Mouse (Mus musculus) cerebral cortex, adult 2 months (tissue): ENCODE measurements around the gene Fam71b.

Experiments used
- WGBS: fragments of 180-500 bp; shearing (Covaris S2); methylation state at CpG from one replicate; pipeline ENCODE4 v1.1.7; 2018; 5-methylcytosine and 5-hydroxymethylcytosine counted together

Gene Fam71b

DNA sequence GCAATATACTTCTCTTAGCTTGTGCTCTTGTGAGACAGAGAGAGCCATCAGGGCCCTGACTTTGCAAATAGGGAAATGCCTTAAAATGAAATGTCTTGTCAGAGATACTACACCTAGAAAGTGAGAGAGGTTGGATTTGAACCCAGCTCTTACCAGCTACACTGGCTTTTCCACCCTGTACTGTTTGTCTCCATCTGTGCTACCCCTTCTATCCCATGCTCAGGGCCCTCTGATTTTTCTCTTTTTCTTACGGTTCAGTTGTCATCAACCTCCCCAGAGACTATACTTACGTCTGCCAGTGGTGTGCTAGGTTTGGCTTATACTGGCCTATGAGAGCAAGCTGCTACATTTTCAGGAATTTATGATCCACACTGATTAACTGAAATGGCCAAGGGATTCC is 11.4 kb upstream of the Fam71b start:
- WGBS = 90% methylated on average over 2 of the region's 2 CpGs

DNA sequence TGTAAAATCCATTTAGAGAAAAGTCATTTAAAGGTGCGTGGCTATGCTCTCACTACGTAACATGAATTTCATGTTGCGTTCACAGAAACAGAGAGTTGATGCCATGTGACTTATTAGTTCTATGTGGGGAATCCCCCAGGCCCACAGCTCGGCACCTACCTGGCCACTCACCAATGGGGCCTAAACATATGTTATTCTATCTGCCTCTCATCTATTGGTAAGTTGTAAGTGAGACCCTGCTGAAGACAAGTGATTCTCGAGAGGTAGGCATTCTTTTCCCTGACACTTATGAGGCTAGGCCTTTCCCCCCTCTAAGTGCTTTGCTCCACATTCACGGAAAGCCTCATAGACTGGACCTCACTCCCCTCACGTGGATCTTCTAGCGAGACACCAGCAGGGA is 9.8 kb upstream of the Fam71b start:
- 95% methylated on average over 8 of the region's 8 CpGs for WGBS

DNA sequence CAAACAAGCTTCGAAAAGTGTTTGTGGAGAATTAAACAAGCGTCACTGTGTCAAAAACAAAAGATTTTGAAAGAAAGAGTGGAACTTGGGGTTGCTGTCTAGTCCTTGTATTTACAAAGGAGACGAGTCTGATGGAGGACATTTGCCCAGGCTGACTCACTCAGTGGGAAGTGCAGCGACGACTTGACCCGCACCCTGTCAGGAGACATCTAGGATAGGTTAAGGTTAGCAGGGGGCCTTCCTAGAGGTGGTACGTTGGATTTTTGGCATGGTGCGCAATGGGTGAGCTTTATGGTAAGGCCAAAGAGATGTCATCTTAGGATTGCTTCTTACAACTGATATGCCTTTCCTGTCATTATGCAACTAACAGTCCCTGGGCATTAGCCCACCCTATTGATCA is 9.3 kb upstream of the Fam71b start:
- 94% methylated on average over 8 of the region's 8 CpGs for WGBS

DNA sequence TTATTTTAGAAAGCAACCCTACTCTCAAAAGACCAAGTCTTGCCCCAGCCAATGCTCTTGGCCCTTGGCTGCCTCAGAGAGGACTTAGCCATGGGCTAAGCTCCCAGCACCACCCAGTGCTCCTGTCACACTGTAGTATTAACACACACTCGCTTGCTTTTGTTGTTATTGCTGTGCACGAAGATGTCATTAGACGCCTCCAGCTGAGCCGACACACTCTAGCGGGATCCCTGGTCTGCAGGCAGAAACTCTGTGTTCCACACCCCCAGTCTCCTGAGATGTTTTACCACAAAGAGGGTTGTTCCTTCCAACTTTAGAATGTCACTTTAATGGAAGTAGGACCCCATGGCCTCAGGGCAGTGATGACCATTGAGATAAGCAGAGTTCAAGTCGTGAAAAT is 7.9 kb upstream of the Fam71b start:
- 81% methylated on average over 6 of the region's 6 CpGs for WGBS

DNA sequence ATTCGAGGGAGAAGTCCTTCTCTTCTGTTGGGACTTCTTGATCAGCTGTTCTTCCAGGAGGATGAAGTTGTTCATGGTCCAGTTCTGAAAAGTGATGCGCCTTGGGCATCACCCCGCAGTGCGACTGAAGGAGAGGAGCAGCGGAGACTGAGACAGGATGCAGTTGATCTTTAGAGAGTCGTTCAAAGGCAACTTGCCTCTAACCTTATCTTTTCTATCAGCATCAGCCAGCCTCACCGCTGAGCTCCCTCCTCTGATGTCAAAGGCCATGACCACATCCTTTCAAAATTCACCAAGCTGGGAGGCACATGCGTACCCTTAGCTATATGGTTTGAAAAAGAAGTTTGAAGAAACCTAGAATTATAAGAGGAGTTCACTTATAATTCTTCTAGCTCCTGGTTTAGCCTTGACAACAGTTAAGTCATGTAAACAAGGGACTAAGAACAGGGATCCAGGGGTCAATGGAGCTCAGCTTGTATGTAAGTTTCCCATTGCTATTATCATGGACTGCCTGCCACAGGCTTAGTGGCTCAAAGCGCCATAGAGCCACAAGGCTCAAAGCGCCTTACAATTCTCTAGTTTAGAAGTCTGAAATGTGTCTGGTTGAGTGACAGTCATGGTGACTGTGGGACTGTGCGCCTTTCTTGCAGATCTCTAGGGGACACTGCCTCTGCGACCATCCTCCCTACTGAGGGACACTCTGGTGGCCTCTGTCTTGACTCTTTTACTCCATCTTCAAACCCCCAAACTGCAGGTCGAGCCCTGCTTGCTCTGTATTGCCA is 6.8 kb upstream of the Fam71b start, which contains the start of gene Itk:
Gene Itk (minus strand): TSS at position 180 of the 782 bp plus-strand sequence.
- WGBS = 89% methylated on average over 13 of the region's 13 CpGs

DNA sequence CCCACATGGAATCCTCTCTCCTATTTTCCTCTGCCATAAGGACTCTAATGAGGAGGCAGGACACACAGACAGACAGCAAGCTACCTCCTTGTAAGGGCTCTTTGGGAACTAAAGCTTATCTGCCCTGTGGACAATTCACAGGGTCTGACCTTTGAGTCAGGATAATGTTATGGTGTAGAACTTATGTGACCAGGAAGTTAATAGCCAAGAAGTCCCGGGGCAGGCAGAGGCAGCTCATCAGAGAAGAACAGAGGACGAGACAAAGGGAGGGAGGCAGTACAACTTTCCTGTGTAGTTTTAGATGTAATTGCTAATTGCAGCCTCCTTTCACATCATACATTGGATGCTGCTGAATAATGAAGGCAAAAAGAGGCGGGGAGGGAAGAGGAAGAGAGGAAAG is 5.7 kb upstream of the Fam71b start:
- WGBS = 47% methylated on average over 3 of the region's 3 CpGs

DNA sequence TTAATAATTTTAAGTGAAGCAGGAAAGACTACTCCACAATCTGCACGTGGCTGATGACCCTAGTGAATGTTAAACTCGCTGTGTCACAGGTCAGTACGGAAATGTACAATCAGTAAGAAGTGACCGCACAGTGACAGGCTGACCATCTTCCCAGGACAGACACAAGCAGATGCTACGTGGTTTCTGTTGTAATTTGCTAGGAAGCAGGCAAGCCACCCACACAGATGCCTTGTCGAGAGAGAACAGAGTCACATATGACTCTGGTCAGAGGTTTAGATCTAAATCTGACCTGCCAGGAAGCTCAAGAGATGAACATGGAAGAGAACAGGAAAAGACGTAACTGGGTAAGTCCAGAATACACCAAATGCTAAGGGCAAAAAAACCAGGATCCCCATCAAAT is 3.5 kb upstream of the Fam71b start:
- WGBS = 79% methylated on average over 7 of the region's 7 CpGs

DNA sequence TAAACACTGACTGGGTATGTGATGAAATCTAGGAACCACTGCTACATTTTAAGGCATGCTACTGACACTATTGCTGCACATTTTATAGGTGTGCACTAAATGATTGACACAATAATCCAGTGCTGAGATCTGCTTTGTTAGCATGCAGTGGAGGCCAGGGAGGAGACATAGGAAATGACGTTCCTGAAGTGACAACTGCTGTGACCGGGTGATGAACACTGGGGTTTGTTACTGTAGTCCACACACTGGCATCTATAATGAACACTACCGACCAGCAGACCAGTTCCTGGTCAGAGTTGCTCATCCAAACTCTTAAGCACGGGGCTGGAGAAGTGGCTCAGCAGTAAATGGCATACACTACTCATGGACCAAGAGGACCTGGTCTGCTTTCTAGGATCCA is 2.9 kb upstream of the Fam71b start:
- WGBS = 89% methylated on average over 4 of the region's 4 CpGs

DNA sequence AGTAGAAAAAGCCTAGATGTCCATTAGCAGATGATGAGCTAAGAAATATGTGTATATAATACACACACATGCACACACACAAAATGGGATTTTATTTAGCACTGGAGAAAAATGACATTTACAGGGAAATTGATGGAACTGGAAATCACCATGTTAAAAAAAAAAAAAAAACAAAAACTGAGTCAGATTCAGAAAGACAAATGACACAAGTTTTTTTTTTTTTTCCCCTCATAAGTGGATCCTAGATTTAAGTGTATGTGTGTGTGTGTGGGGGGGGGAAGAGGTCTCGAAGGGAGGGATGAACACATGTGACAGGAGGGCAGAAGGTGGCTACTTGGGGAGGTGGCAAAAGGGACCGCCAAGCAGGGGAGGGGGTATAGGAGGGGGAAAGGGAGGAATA is 1.3 kb upstream of the Fam71b start:
- WGBS = 92% methylated on average over 2 of the region's 2 CpGs

DNA sequence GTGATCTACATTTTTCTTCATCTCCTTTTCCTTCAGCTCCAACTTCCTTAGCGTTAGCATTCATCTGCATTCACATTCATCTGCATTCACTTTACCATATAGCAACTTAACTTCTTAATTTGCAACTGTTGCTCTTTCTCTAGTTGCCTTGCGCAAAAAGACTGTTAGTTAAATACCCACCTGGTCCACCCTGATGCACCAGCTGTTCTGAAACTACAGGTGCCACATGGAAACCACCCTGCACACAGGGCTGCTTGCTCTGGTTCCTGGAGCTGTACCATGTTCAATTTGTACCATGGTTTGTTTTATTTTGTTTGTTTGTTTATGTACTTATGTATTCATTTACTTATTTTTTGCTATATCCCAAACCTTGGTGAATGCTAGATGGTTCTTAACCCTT is 661 bp upstream of the Fam71b start:
- 86% methylated on average over 2 of the region's 2 CpGs for WGBS

DNA sequence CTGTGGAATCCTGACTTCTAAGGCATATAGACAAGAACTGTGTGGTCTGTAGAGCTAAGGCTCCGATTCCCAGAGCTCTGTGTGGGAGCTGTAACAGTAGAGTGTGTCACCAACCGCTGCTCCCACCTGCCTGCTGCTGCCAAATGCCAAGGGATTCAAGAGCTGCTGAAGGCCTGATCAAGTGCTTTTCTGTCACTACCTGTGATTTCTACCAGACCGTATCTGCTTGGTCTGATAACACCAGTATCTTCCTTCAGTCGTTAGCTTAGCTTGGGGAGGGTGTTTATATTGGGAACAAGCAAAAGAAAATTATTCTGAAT is 461 bp downstream of the Fam71b start:
- WGBS = 79% methylated on average over 4 of the region's 4 CpGs

DNA sequence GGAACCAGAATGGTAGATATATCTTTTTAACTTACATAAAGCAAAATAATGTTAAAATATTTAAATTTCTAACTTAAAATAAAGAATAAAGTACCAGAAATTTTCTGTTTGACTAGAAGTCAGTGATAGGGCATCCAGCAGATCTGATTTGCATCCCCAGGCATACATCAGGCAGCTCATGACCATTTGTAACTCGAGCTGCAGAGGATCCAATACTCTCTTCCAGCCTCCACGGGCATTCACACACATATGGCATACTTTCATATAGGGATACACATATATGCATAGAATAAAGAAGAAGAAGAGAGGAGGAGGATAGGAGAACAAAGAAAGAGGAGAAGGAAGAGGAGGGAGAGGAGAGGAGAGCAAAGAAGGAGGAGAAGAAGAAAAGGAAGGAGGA is 1.5 kb downstream of the Fam71b start:
- WGBS = 76% methylated on average over 2 of the region's 2 CpGs

DNA sequence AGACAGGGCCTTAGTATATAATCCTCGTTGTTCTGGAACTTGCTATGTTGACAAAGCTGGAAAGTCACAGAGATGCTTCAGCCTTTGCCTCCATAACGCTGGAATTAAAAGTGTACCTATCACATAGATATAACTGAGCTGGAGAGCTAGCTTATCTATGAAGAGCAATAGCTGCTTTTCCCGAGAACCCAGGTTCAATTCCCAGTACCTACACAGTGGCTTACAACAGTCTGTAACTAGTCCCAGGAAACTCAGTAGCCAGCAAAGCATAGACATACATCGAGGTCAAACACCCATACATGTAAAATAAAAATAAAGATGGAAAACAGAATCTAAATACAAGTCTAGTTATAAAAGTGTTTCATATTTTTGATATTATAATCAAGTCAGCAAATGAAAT is 2.1 kb downstream of the Fam71b start:
- 93% methylated on average over 4 of the region's 4 CpGs for WGBS

DNA sequence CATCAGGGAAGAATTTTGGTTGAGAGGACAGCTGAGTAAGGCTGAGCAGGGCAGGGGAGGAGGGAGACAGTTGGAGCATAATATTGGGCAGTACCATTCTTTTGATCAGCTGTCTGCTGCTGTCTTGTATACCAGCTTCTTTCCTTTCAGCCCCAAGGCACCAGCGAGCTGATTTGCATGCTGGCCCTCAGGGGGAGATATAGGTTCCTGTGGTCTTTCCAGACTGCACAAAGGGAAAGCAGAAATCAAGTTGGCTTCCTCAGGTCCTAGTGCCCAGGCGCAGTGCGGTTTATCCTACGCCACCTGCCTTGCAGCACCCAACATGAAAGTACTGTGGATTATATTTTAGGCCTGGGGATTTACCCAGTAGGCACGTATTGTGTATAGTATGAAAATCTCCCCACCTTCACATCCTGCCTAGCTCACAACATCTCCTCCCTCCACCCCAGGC is 2.6 kb downstream of the Fam71b start:
- 78% methylated on average over 5 of the region's 5 CpGs for WGBS

DNA sequence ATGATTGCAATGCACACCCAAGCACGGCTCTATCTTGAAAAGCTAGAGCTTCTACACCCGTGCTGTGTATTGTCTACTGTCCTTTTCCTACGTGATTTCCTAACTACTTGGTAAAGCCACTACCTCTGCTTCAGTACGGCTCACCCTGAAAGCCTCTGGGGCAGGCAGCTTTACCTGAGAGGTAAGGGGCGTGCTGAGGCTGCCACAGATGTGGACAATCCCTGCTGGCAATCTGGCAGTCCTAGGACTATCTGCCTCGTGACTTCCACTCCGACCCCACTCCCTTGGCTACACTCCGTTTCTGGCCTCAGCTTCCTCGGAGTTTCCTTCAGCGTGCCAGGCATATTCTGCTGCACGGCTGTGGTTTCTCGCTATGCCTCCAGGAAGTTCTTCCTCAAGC is 5.2 kb downstream of the Fam71b start:
- WGBS = 81% methylated on average over 12 of the region's 12 CpGs

DNA sequence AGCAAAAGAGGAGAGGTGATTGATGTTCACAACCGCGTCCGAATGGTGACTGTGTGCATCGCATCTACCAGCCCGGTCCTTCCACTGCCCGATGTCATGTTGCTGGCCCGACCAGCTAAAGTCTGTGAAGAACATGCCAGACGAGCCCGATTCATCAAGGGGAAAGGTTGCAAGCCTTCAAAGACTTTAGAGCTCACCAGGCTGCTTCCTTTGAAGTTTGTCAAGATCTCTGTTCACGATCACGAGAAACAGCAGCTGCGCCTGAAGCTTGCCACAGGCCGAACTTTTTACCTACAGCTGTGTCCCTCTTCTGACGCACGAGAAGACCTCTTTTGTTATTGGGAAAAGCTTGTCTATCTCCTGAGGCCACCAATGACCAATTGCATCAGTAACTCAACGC is 8.6 kb downstream of the Fam71b start:
- 90% methylated on average over 16 of the region's 16 CpGs for WGBS

DNA sequence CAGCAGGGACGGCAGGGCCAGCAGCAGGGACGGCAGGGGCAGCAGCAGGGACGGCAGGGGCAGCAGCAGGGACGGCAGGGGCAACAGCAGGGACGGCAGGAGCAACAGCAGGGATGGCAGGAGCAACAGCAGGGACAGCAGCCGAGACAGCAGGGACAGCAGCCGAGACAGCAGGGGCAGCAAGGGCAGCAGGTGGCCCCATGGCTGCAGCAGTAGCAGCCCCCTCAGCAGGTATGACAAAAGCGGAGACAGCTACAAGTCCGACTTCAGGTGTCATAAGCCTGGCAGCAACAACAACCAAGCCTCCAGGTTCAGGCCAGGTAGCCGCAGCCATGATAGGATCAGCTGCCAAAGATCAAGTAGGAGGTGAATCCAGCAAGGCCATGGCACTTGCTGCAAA is 10.4 kb downstream of the Fam71b start:
- 64% methylated on average over 10 of the region's 10 CpGs for WGBS

DNA sequence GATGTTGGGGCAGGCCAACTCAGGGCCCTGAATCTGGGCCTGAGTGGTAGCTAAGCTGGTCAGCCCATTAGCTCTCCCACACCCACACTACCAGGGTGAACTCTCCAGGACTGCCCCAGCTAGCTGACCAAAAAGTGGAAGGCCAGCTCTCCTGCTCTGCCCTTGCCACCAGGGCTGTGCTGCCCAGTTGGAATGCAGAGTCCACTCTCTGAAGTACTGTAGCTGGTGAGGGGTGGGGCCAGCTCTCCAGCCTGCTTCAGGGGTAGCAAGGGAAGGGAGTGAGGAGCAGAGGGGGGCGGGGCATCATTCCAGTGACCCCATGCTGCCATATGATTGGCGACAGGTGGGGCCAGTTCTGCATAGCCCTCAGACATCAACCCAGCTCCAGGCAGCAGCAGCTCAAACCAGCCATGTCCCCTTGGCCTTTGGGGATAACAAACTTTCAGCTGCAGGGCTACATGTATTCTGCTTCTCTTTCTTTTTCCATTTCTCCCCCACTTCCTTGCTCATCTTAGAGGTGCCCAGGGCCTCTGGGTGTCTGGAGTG is 13.7 kb downstream of the Fam71b start:
- WGBS = 62% methylated on average over 2 of the region's 2 CpGs

DNA sequence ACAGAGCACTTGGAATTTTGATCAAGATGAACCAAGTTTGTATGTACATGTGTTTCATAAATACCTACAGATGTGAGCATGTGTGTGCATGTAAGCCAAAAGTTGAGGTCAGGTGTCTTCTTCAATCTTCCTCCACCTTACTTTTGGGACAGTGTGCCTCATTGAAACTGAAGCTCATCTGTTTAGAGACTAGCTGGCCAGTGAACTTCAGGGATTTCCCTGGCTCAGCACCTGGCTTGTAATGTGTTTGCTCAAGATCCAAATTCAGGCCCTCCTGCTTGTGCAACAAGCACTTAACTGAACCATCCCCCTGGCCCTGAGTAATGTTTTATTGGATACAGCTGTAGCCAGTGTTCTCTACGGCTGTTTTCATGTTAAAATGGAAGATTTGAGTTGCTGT is 22.1 kb downstream of the Fam71b start:
- WGBS = 91% methylated on average over 1 of the region's 1 CpGs

DNA sequence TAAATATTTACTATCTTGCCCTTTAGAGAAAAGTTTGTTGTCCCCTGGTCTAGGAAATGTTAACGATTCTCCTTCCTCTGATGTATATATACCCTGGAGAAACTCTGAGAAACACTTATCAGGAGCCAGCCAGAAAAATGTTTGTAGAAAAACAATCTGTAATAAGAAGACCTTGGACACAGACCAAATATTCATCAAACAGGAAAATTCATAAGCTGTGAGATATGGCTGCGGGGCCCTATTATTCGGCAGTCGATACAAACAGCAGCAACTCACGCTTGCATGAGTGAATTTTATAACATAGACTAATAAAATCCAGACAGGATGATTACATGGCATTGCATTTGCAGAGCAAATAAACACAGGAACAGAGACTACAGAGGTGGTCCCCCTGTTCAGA is 22.5 kb downstream of the Fam71b start:
- 83% methylated on average over 5 of the region's 5 CpGs for whole genome bisulfite sequencing

DNA sequence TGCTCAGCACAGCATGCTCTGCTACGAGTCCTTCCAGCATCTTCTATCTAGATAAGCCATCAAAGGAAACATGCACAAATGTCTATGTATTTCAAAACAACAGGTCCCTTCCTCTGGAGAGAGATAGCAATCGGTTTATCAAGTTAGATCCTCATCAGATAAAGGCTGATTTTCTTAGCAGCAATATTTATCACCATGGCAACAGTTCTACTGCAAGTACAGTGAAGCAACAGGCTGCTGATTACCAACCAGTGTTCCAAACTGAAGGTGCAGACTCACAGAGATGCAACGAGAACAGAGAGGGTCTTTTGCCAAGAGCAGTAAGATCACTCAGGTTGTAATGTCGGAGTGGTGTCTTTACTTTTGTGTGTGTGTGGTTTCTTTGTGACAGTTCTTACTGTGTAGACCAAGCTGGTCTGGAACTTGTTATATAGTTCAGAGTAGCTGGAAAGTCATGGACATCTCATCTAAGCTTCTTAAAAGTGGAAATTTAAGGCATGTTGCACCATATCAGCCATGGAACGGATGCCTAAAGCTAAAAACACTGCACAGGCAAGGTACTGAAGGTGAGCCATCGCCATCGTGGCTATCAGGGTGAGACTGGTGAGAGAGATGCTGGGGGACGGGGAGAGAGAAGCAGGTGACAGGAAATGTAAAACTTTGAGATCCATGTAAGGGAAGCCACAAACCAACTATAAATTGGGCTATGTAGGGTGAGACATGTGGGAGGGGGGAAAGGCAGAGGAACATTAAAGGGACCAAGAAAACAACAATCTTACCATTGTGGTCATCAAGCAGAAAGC is 24.9 kb downstream of the Fam71b start:
- WGBS = 78% methylated on average over 8 of the region's 8 CpGs

DNA sequence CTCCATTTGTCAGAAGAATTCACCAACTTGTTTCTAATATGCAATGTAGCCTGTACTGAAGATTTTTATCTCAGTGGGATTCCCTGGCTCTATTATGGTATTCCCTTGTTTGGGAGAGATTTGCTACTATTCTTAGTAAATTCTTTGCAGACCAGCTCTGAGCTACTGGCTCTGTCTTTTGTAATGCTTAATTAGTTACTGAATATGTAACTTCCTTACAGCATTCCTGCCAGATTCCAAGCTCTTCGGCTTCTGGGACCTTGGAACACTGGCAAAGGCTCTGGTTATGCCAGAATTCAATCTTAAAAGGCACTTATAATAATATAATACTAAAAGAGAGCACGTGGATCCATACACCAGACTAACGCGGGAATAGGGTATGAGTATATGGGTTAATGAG is 31.8 kb downstream of the Fam71b start:
- WGBS = 48% methylated on average over 4 of the region's 4 CpGs

DNA sequence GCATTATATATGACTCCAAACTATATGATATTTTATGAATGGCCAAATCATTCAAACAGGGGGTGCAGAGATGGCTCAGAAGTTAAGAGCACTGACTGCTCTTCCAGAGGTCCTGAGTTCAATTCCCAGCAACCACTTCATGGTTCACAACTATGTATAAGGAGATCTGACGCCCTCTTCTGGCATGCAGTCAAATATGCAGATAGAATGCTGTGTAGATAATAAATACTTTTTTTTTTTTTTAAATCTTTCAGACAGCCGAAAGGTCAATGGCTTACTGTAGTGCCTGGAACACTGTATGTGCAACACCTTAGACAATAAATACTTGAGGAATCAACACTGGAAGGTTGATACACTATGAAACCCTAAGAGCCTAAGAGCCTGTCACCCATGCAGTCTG is 33.8 kb downstream of the Fam71b start:
- WGBS = 85% methylated on average over 2 of the region's 2 CpGs
